Mouse (Mus musculus) lung, adult 18-20 months (tissue): ENCODE data around the gene Slc10a6.

Experiments
- DNase-seq, 2 experiments: peaks; one replicate each; pipeline ENCODE4 v3.0.0; 2022; ENCODE audit warnings: mixed read lengths in 2 of 2

Slc10a6 gene

GRCm38 (mm10) chr5:103614356-103614755 lies 14.8 kb downstream of the Slc10a6 start:
- no peak for DNase-seq

DNA sequence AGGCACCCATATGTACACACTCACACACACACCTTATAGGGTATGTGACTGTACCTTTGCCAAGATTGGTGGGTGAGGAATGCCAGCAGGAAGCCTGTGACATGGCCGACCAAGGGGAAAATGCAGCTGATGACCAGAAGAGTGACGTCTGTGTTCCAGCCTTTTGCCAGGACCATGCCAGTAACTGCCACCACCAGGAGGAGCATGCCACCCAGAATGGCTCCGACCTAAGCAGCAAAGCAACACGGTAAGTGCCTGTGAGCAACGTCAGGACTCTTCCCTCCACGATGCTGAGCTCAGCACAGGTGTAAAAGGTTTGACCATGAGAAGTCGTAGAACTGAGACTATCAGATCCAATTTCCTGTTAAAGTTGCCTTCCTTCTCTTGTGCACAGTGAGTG lies 16.9 kb downstream of the Slc10a6 start:
- peak; percentile 42 to 45 for DNase-seq

DNA sequence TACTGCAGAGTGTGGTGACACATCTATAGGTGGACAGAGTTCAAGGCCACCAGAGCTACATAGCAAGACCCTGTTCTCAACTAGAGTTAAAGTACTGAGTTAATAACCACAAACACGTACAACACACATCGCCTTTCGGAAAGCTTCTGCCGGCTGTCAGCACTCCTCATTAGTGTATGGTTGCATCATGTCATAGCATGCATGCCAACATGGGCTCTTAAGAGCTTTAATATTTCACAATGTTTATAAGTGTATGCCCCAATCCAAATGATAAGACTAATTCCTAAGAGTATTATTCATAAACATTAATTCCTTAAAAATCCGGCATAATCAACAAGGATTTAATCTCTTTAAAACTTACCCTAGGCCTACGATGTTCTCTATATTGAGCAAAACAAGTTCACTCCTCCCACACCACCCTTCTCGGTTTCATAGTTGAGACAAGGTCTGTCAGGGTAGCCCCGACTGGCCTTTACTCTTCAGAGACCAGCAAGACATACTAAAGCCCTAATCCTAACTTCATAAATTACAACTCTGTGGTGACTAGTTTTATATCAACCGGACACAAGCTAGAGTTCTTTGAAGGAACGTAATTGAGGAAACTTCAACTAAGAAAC lies 18.2 kb downstream of the Slc10a6 start:
- DNase-seq = peak; percentile 49 to 72

- DNase-seq = peak in 1 of 2 experiments; percentile 46
Observed at GRCm38 (mm10) chr5:103610148-103610547, 19.1 kb downstream of the Slc10a6 start.

GRCm38 (mm10) chr5:103605707-103606106 lies 23.5 kb downstream of the Slc10a6 start:
- DNase-seq = no peak

DNA sequence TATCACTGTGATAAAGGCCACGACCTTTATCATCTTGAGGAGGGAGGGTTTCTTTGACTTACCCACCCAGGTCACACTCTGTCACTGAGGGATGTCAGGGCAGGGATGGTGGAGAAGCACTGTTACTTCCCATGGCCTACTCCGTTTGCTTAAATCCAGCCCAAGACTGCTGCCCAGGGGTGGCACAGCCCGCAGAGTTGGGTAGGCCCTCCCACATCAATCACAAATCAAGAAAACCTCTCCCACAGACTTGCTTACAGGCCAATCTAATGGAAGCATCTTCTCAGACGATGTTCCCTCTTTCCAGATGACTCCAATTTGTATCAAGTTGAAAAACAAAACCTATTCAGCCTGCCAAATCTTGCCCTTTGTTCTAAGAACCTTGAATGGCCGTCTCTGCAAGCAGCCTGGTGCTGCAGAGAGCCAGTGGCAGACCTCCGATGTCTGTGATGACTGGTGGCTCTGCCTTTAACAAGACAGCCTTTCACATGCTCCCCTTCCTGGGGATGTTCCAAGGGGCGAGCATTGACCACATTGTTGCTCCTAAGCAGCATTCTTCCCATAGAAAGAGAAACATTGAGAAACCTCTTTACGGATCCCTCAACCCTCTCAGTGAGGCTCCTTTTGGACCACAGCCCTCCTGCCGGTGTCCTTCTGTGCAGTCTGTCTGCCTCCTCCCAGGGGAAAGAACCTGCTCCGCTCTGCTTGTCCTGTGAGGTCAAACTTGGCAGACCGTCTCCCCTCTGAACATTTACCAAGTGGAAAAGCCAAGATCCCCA lies 25.9 kb downstream of the Slc10a6 start:
- no peak for DNase-seq

GRCm38 (mm10) chr5:103598881-103599280 lies 30.3 kb downstream of the Slc10a6 start:
- DNase-seq = no peak

GRCm38 (mm10) chr5:103598264-103598663 lies 30.9 kb downstream of the Slc10a6 start:
- DNase-seq = no peak

- no peak for DNase-seq
Observed at GRCm38 (mm10) chr5:103597604-103598003, 31.6 kb downstream of the Slc10a6 start.

GRCm38 (mm10) chr5:103596467-103597146 lies 32.6 kb downstream of the Slc10a6 start:
- DNase-seq = no peak

GRCm38 (mm10) chr5:103595394-103596226 lies 33.6 kb downstream of the Slc10a6 start:
- DNase-seq = no peak

DNA sequence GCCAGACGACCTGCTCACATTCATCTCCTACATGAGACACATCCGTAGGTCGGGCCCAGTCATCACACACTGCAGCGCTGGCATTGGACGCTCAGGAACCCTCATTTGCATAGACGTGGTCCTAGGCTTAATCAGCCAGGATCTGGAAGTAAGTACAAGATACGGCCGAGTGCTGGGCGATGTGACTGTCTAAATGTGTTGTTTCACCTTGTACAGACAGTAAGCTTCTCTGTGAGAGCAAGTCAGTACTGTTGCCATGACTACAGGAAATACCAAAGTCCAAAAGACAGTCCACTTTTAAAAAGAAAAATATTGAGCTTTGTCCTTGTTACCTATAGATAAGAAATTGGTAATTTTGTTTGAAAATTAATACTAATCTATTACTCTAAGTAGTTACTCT lies 35.6 kb downstream of the Slc10a6 start:
- DNase-seq = no peak

DNA sequence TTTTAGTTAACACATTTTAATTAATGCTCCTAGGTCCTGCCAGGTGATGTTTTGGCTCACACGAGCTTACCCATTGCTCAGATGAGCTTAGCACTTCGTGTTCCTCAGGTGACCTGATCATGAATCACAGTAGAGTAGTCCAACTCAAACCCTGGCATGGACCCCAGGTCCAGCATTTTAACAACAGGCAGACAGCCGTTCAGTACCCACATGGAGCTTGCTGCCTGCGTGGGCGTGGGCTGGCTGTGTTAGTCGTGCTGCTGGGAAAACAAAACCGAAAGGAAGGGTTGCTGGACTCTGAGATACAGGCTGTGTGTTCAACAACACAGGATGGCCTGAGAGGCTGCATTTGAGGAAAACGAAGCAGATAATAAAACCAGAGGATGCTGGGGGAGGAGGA lies 36.5 kb downstream of the Slc10a6 start:
- no peak for DNase-seq

DNA sequence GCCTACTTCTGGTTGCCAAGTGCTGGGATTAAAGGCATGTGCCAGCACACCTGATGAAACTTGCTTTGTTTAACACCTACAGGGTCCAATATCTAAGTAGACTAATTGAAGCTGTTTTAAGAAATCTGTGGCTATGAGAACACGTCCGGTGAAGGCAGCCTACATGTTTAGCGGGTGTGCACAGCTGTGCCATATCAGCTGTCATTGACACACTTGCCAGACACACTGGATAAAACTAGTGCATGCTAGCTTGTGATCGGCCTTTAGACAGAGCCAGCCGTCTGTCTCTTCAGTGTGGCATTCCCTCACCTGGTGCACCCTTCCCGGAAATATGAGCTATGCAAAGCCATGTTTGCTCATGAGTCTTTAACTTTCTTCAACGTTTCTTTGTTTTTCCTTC lies 37.4 kb downstream of the Slc10a6 start:
- no peak for DNase-seq

- no peak for DNase-seq
Observed at GRCm38 (mm10) chr5:103587219-103587618, 42.0 kb downstream of the Slc10a6 start.

- peak; percentile 51 to 68 for DNase-seq
Observed at GRCm38 (mm10) chr5:103579680-103580420, 49.4 kb downstream of the Slc10a6 start.

GRCm38 (mm10) chr5:103569446-103569845 lies 59.8 kb downstream of the Slc10a6 start:
- DNase-seq = no peak

DNA sequence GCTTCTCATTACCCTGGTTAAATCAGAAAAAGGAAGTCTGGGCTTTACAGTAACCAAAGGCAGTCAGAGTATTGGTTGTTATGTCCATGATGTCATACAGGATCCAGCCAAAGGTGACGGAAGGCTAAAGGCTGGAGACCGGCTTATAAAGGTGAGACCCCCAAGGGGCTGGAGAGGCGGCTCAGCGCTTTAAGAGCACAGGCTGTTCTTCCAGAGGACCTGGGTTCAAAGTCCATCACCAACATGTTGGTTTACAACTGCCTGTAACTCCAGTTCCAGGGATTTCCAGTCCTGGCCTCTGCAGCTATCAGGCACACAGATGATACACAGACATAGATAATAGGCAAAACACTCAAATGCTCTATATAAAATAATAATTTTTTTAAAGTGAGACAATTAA lies 61.2 kb downstream of the Slc10a6 start:
- DNase-seq = no peak

DNA sequence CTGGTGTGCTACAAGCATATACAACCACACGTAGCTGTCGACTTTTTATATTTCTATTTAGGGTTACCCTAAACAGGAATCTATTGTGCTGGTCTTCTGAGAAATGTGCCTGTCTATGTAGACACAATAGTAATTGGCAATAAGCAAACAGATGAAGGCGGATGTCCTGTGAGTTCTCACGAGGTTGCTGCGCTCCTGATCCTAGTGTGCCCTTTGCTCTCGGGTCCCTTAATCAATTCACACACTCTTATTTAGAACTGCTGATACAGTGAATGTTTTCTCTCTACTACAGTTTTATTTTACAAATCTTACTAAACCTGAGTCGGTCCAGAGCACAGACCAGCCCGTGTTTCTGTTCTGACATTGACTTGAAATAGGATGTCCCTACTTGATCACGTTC lies 68.7 kb downstream of the Slc10a6 start:
- DNase-seq = no peak
